In genomic region chr3:143377446-143377845, GRCm38 (mm10) we compare ENCODE assay signal across 15 mouse cellular contexts.
"Had no signal": no experiment of that assay in that cellular context is flagged by ENCODE, and none has a peak within 500 bp of the region (broad histone marks: within the 10 kb centered on the region; RNA-seq: fewer than 3 reads in every experiment).

No protein-coding gene starts in this region.

- DNase-seq: kidney, adult 18-20 months; kidney, adult 9 months; kidney, postnatal 14 days; kidney, postnatal 4 days; layer of hippocampus, adult 9-11 months; liver, embryonic 13.5 days; lung, embryonic 14.5 days; right cerebral cortex, adult 18-20 months; right cerebral cortex, postnatal 14 days; right cerebral cortex, postnatal 4 days; thymus, adult 2 months; thymus, postnatal 14 days; thymus, postnatal 4 days had no signal

- H3K4me1 ChIP-seq: liver, embryonic 13.5 days; midbrain, embryonic 13.5 days had no signal

- H3K4me3 ChIP-seq: left cerebral cortex, adult 2 months; liver, embryonic 13.5 days; midbrain, embryonic 13.5 days had no signal
